Mouse (Mus musculus): Measurements from ENCODE around the gene Aup1. TPM values are rescaled to one million over a fixed set of nuclear protein-coding genes. Genes with fewer than 3 reads are reported as not detected.

The Aup1 gene
- polyA plus RNA-seq (2014; fragmentation: Illumina TruSeq; extraction: RNeasy Lipid Tissue Mini Kit (QIAGEN cat#74804); ENCODE audit: insufficient read depth, low read depth, low replicate concordance), result 127 TPM

GRCm38 (mm10) chr6:83054074-83054851 is at the start of gene Aup1:
TSS of gene Aup1 (plus strand) at chr6:83054521.

GRCm38 (mm10) chr6:83033249-83034185 is 20.8 kb upstream of the Aup1 start, which contains the start of the genes Dok1 and Loxl3:
TSS of gene Dok1 (minus strand) at chr6:83033471.
TSS of gene Loxl3 (plus strand) at chr6:83034173.

GRCm38 (mm10) chr6:83054871-83055431 is 630 bp downstream of the Aup1 start, which contains the start of gene Htra2:
TSS of gene Htra2 (minus strand) at chr6:83055273.

GRCm38 (mm10) chr6:83057790-83058189 is 3.5 kb downstream of the Aup1 start, which contains the start of gene Dqx1:
TSS of gene Dqx1 (plus strand) at chr6:83057844.

GRCm38 (mm10) chr6:83070247-83070310 is 15.8 kb downstream of the Aup1 start, which contains the start of gene Tlx2:
TSS of gene Tlx2 (minus strand) at chr6:83070293.

GRCm38 (mm10) chr6:83077630-83078323 is 23.5 kb downstream of the Aup1 start, which contains the start of gene Pcgf1:
TSS of gene Pcgf1 (plus strand) at chr6:83077869.

GRCm38 (mm10) chr6:83086121-83087035 is 32.1 kb downstream of the Aup1 start, which contains the start of gene Lbx2:
TSS of gene Lbx2 (plus strand) at chr6:83086367.

GRCm38 (mm10) chr6:83101316-83101687 is 47.0 kb downstream of the Aup1 start, which contains the start of the genes Ccdc142 and Gm42688:
TSS of gene Ccdc142 (plus strand) at chr6:83101601.
TSS of gene Gm42688 (plus strand) at chr6:83101617.

Other genes starting within 250 kb of the Aup1 start
- 5.8 TPM for gene Sema4f, start 114.8 kb upstream of the Aup1 start, polyA plus RNA-seq (2014; fragmentation: Illumina TruSeq; extraction: RNeasy Lipid Tissue Mini Kit (QIAGEN cat#74804); ENCODE audit: insufficient read depth, low read depth, low replicate concordance)
- gene M1ap, start 107.6 kb upstream of the Aup1 start, polyA plus RNA-seq (2014; fragmentation: Illumina TruSeq; extraction: RNeasy Lipid Tissue Mini Kit (QIAGEN cat#74804); ENCODE audit: insufficient read depth, low read depth, low replicate concordance), result 2.0 TPM
- gene Dok1, start 21.1 kb upstream of the Aup1 start, polyA plus RNA-seq (2014; fragmentation: Illumina TruSeq; extraction: RNeasy Lipid Tissue Mini Kit (QIAGEN cat#74804); ENCODE audit: insufficient read depth, low read depth, low replicate concordance), result 16.3 TPM
- 3.4 TPM for gene Loxl3, start 20.3 kb upstream of the Aup1 start, polyA plus RNA-seq (2014; fragmentation: Illumina TruSeq; extraction: RNeasy Lipid Tissue Mini Kit (QIAGEN cat#74804); ENCODE audit: insufficient read depth, low read depth, low replicate concordance)
- gene Htra2, start 752 bp downstream of the Aup1 start, polyA plus RNA-seq (2014; fragmentation: Illumina TruSeq; extraction: RNeasy Lipid Tissue Mini Kit (QIAGEN cat#74804); ENCODE audit: insufficient read depth, low read depth, low replicate concordance), result 34.7 TPM
- 2.2 TPM for gene Dqx1, start 3.3 kb downstream of the Aup1 start, polyA plus RNA-seq (2014; fragmentation: Illumina TruSeq; extraction: RNeasy Lipid Tissue Mini Kit (QIAGEN cat#74804); ENCODE audit: insufficient read depth, low read depth, low replicate concordance)
- gene Tlx2, start 15.8 kb downstream of the Aup1 start, polyA plus RNA-seq (2014; fragmentation: Illumina TruSeq; extraction: RNeasy Lipid Tissue Mini Kit (QIAGEN cat#74804); ENCODE audit: insufficient read depth, low read depth, low replicate concordance), result not detected
- gene Pcgf1, start 23.3 kb downstream of the Aup1 start, polyA plus RNA-seq (2014; fragmentation: Illumina TruSeq; extraction: RNeasy Lipid Tissue Mini Kit (QIAGEN cat#74804); ENCODE audit: insufficient read depth, low read depth, low replicate concordance), result 16.3 TPM
- gene Lbx2, start 31.8 kb downstream of the Aup1 start, polyA plus RNA-seq (2014; fragmentation: Illumina TruSeq; extraction: RNeasy Lipid Tissue Mini Kit (QIAGEN cat#74804); ENCODE audit: insufficient read depth, low read depth, low replicate concordance), result 2.9 TPM
- 1.3 TPM for gene Ccdc142, start 47.1 kb downstream of the Aup1 start, polyA plus RNA-seq (2014; fragmentation: Illumina TruSeq; extraction: RNeasy Lipid Tissue Mini Kit (QIAGEN cat#74804); ENCODE audit: insufficient read depth, low read depth, low replicate concordance)
- gene Gm42688, start 47.1 kb downstream of the Aup1 start, polyA plus RNA-seq (2014; fragmentation: Illumina TruSeq; extraction: RNeasy Lipid Tissue Mini Kit (QIAGEN cat#74804); ENCODE audit: insufficient read depth, low read depth, low replicate concordance), result 1.8 TPM
- 86.8 TPM for gene Mrpl53, start 54.5 kb downstream of the Aup1 start, polyA plus RNA-seq (2014; fragmentation: Illumina TruSeq; extraction: RNeasy Lipid Tissue Mini Kit (QIAGEN cat#74804); ENCODE audit: insufficient read depth, low read depth, low replicate concordance)
- 17.2 TPM for gene Mogs, start 61.0 kb downstream of the Aup1 start, polyA plus RNA-seq (2014; fragmentation: Illumina TruSeq; extraction: RNeasy Lipid Tissue Mini Kit (QIAGEN cat#74804); ENCODE audit: insufficient read depth, low read depth, low replicate concordance)
- gene Wbp1, start 67.0 kb downstream of the Aup1 start, polyA plus RNA-seq (2014; fragmentation: Illumina TruSeq; extraction: RNeasy Lipid Tissue Mini Kit (QIAGEN cat#74804); ENCODE audit: insufficient read depth, low read depth, low replicate concordance), result 67.8 TPM
- 19.2 TPM for gene Ino80b, start 70.9 kb downstream of the Aup1 start, polyA plus RNA-seq (2014; fragmentation: Illumina TruSeq; extraction: RNeasy Lipid Tissue Mini Kit (QIAGEN cat#74804); ENCODE audit: insufficient read depth, low read depth, low replicate concordance)
- 22.6 TPM for gene Rtkn, start 80.9 kb downstream of the Aup1 start, polyA plus RNA-seq (2014; fragmentation: Illumina TruSeq; extraction: RNeasy Lipid Tissue Mini Kit (QIAGEN cat#74804); ENCODE audit: insufficient read depth, low read depth, low replicate concordance)
- 6.7 TPM for gene Wdr54, start 101.9 kb downstream of the Aup1 start, polyA plus RNA-seq (2014; fragmentation: Illumina TruSeq; extraction: RNeasy Lipid Tissue Mini Kit (QIAGEN cat#74804); ENCODE audit: insufficient read depth, low read depth, low replicate concordance)
- 3.6 TPM for gene 1700003E16Rik, start 101.9 kb downstream of the Aup1 start, polyA plus RNA-seq (2014; fragmentation: Illumina TruSeq; extraction: RNeasy Lipid Tissue Mini Kit (QIAGEN cat#74804); ENCODE audit: insufficient read depth, low read depth, low replicate concordance)
- gene Dctn1, start 111.4 kb downstream of the Aup1 start, polyA plus RNA-seq (2014; fragmentation: Illumina TruSeq; extraction: RNeasy Lipid Tissue Mini Kit (QIAGEN cat#74804); ENCODE audit: insufficient read depth, low read depth, low replicate concordance), result 44.7 TPM
- gene Slc4a5, start 165.3 kb downstream of the Aup1 start, polyA plus RNA-seq (2014; fragmentation: Illumina TruSeq; extraction: RNeasy Lipid Tissue Mini Kit (QIAGEN cat#74804); ENCODE audit: insufficient read depth, low read depth, low replicate concordance), result 8.0 TPM

All from lung, adult 10 weeks (tissue).